Mouse (Mus musculus): ENCODE results near the gene Junb. TPM values are rescaled to one million over a fixed set of nuclear protein-coding genes. Genes with fewer than 3 reads are reported as not detected.
A peak's percentile ranks its signal among the peaks of the same experiment; 100 is the strongest.

Junb gene
- polyA plus RNA-seq, 1 experiment: 19.0 TPM

DNA sequence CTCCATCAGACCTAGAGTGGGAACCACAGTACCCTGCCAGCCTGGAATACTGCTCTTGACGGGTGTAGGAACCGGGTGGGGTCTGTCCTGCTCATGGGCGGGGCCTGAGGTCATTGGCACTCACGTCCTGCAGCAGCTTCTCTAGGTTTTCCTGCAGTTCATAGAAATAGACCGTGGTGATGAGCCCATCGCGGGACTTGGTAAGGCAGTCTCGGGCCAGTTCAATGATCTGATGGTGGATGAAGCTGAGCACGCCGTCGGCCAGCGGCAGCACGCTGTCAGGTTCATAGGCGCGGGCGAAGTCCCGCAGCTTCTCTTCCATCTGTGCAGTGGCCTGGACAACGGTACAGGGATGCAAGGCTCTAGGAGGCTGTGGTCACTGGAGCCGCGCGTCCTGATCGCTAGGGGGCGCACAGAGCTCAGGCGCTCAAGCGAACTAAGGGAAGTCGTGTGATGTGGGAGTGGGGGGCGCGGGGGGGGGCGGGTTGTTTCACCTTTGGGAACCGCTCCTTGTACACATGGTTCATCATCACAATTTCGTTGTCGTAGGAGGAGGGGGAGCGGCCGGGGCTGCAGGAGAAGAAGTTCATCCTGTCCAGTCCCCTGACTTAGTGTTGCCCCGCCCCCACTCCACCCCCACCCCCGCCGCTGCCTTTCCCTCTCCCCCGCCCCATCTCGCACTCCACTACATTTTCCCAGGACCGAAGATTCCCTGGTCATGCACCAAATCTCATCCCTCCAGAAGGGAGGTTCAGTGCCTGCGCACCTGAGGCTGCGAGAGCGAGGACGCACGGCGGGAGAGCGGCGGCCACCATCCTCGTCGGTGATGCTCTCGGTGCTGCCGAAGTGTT lies 49.8 kb downstream of the Junb start:
- TF ChIP-seq CTCF (IDR thresholded peaks at IDR 0.05; ENCODE audit: low read depth, low read length): peak; percentile 84
- TF ChIP-seq POLR2A (IDR thresholded peaks at IDR 0.05; ENCODE audit: insufficient read depth, low read length): no peak
- Histone ChIP-seq H3K36me3 (ENCODE audit: control insufficient read depth, insufficient read depth, low read length, poor library complexity, severe bottlenecking) (no peaks in the 10 kb centered on the region), H3K27ac (ENCODE audit: insufficient read depth, low read length) (no peak overlapping the region), H3K27me3 (ENCODE audit: control insufficient read depth, insufficient read depth, low read length, poor library complexity, severe bottlenecking) (no peaks in the 10 kb centered on the region), H3K4me3 (ENCODE audit: low read depth, low read length) (peak overlapping the region; percentile 63), H3K9me3 (replicated peaks; ENCODE audit: control insufficient read depth, insufficient read depth, low read length, poor library complexity, severe bottlenecking) (no peaks in the 10 kb centered on the region), H3K4me1 (ENCODE audit: control insufficient read depth, insufficient read depth, low read length) (no peaks in the 10 kb centered on the region), H3K9ac (ENCODE audit: low read depth, poor library complexity, severe bottlenecking) (peak overlapping the region; percentile 14; the same call in 1 of the 2 replicates)

- no peaks in the 10 kb centered on the region for H3K9me3 ChIP-seq (replicated peaks; ENCODE audit: control insufficient read depth, insufficient read depth, low read length, poor library complexity, severe bottlenecking)
- no peak for TF ChIP-seq EP300 (IDR thresholded peaks at IDR 0.05; ENCODE audit: insufficient read depth, low read depth, low read length)
- no peak for TF ChIP-seq POLR2A (IDR thresholded peaks at IDR 0.05; ENCODE audit: insufficient read depth, low read length)
- TF ChIP-seq CTCF (IDR thresholded peaks at IDR 0.05; ENCODE audit: low read depth, low read length): no peak
- no peaks in the 10 kb centered on the region for H3K4me1 ChIP-seq (ENCODE audit: control insufficient read depth, insufficient read depth, low read length)
- no peak overlapping the region for H3K27ac ChIP-seq (ENCODE audit: insufficient read depth, low read length)
- no peak overlapping the region for H3K4me3 ChIP-seq (ENCODE audit: low read depth, low read length)
- H3K9ac ChIP-seq (ENCODE audit: low read depth, poor library complexity, severe bottlenecking): no peak overlapping the region
- H3K27me3 ChIP-seq (ENCODE audit: control insufficient read depth, insufficient read depth, low read length, poor library complexity, severe bottlenecking): no peaks in the 10 kb centered on the region
- no peaks in the 10 kb centered on the region for H3K36me3 ChIP-seq (ENCODE audit: control insufficient read depth, insufficient read depth, low read length, poor library complexity, severe bottlenecking)
Measured at GRCm38 (mm10) chr8:84927513-84927912, 51.0 kb downstream of the Junb start.

GRCm38 (mm10) chr8:84925557-84925956 lies 53.0 kb downstream of the Junb start:
- TF ChIP-seq CTCF (IDR thresholded peaks at IDR 0.05; ENCODE audit: low read depth, low read length): no peak
- TF ChIP-seq POLR2A (IDR thresholded peaks at IDR 0.05; ENCODE audit: insufficient read depth, low read length): no peak
- TF ChIP-seq EP300 (IDR thresholded peaks at IDR 0.05; ENCODE audit: insufficient read depth, low read depth, low read length): no peak
- Histone ChIP-seq H3K27ac (ENCODE audit: insufficient read depth, low read length) (no peak overlapping the region), H3K4me3 (ENCODE audit: low read depth, low read length) (no peak overlapping the region), H3K9me3 (replicated peaks; ENCODE audit: control insufficient read depth, insufficient read depth, low read length, poor library complexity, severe bottlenecking) (no peaks in the 10 kb centered on the region), H3K27me3 (ENCODE audit: control insufficient read depth, insufficient read depth, low read length, poor library complexity, severe bottlenecking) (no peaks in the 10 kb centered on the region), H3K9ac (ENCODE audit: low read depth, poor library complexity, severe bottlenecking) (no peak overlapping the region), H3K36me3 (ENCODE audit: control insufficient read depth, insufficient read depth, low read length, poor library complexity, severe bottlenecking) (peaks cover 9% of the 10 kb centered on the region), H3K4me1 (ENCODE audit: control insufficient read depth, insufficient read depth, low read length) (no peaks in the 10 kb centered on the region)

Other genes starting within 250 kb of the Junb start
- gene Nfix, start 178.4 kb downstream of the Junb start, polyA plus RNA-seq (2011; ENCODE audit: insufficient read depth, insufficient read length, low read depth, missing spikeins): 1.2 and 1.8 TPM in 2 replicates
- gene Dand5, start 155.9 kb downstream of the Junb start, polyA plus RNA-seq (2011; ENCODE audit: insufficient read depth, insufficient read length, low read depth, missing spikeins): 2.5 and 3.1 TPM in 2 replicates
- gene Gadd45gip1, start 147.2 kb downstream of the Junb start, polyA plus RNA-seq (2011; ENCODE audit: insufficient read depth, insufficient read length, low read depth, missing spikeins): 19.5 and 20.5 TPM in 2 replicates
- 68.0 and 76.1 TPM in 2 replicates for gene Rad23a, start 138.1 kb downstream of the Junb start, polyA plus RNA-seq (2011; ENCODE audit: insufficient read depth, insufficient read length, low read depth, missing spikeins)
- 507 and 546 TPM in 2 replicates for gene Calr, start 131.8 kb downstream of the Junb start, polyA plus RNA-seq (2011; ENCODE audit: insufficient read depth, insufficient read length, low read depth, missing spikeins)
- 50.8 and 52.6 TPM in 2 replicates for gene Farsa, start 121.7 kb downstream of the Junb start, polyA plus RNA-seq (2011; ENCODE audit: insufficient read depth, insufficient read length, low read depth, missing spikeins)
- gene Syce2, start 106.6 kb downstream of the Junb start, polyA plus RNA-seq (2011; ENCODE audit: insufficient read depth, insufficient read length, low read depth, missing spikeins): 93.8 and 97.1 TPM in 2 replicates
- 72.5 and 78.5 TPM in 2 replicates for gene Gcdh, start 84.8 kb downstream of the Junb start, polyA plus RNA-seq (2011; ENCODE audit: insufficient read depth, insufficient read length, low read depth, missing spikeins)
- gene Klf1, start 76.8 kb downstream of the Junb start, polyA plus RNA-seq (2011; ENCODE audit: insufficient read depth, insufficient read length, low read depth, missing spikeins): not detected in 2 replicates
- gene Dnase2a, start 70.2 kb downstream of the Junb start, polyA plus RNA-seq (2011; ENCODE audit: insufficient read depth, insufficient read length, low read depth, missing spikeins): 27.5 and 30.9 TPM in 2 replicates
- gene Mast1, start 41.4 kb downstream of the Junb start, polyA plus RNA-seq (2011; ENCODE audit: insufficient read depth, insufficient read length, low read depth, missing spikeins): 0.73 and 1.5 TPM in 2 replicates
- gene Rtbdn, start 31.7 kb downstream of the Junb start, polyA plus RNA-seq (2011; ENCODE audit: insufficient read depth, insufficient read length, low read depth, missing spikeins): 0.38 TPM in 1 of 2 replicates, not detected in the other
- 4.9 TPM in 1 of 2 replicates, not detected in the other for gene Gm49661, start 9.3 kb downstream of the Junb start, polyA plus RNA-seq (2011; ENCODE audit: insufficient read depth, insufficient read length, low read depth, missing spikeins)
- 226 and 237 TPM in 2 replicates for gene Prdx2, start 9.1 kb downstream of the Junb start, polyA plus RNA-seq (2011; ENCODE audit: insufficient read depth, insufficient read length, low read depth, missing spikeins)
- gene Rnaseh2a, start 9.0 kb downstream of the Junb start, polyA plus RNA-seq (2011; ENCODE audit: insufficient read depth, insufficient read length, low read depth, missing spikeins): 79.2 and 88.1 TPM in 2 replicates
- gene Hook2, start 11.9 kb upstream of the Junb start, polyA plus RNA-seq (2011; ENCODE audit: insufficient read depth, insufficient read length, low read depth, missing spikeins): 41.5 and 41.8 TPM in 2 replicates
- gene Best2, start 35.8 kb upstream of the Junb start, polyA plus RNA-seq (2011; ENCODE audit: insufficient read depth, insufficient read length, low read depth, missing spikeins): 0.70 and 1.2 TPM in 2 replicates
- 170 and 171 TPM in 2 replicates for gene Asna1, start 46.6 kb upstream of the Junb start, polyA plus RNA-seq (2011; ENCODE audit: insufficient read depth, insufficient read length, low read depth, missing spikeins)
- gene Trir, start 48.1 kb upstream of the Junb start, polyA plus RNA-seq (2011; ENCODE audit: insufficient read depth, insufficient read length, low read depth, missing spikeins): 82.4 and 96.1 TPM in 2 replicates
- gene Tnpo2, start 58.2 kb upstream of the Junb start, polyA plus RNA-seq (2011; ENCODE audit: insufficient read depth, insufficient read length, low read depth, missing spikeins): 193 and 195 TPM in 2 replicates
- gene Fbxw9, start 81.3 kb upstream of the Junb start, polyA plus RNA-seq (2011; ENCODE audit: insufficient read depth, insufficient read length, low read depth, missing spikeins): 25.1 and 26.3 TPM in 2 replicates
- not detected in 2 replicates for gene Gm5741, start 89.3 kb upstream of the Junb start, polyA plus RNA-seq (2011; ENCODE audit: insufficient read depth, insufficient read length, low read depth, missing spikeins)
- 43.3 and 47.0 TPM in 2 replicates for gene Dhps, start 93.0 kb upstream of the Junb start, polyA plus RNA-seq (2011; ENCODE audit: insufficient read depth, insufficient read length, low read depth, missing spikeins)
- 82.5 and 105 TPM in 2 replicates for gene Wdr83os, start 102.0 kb upstream of the Junb start, polyA plus RNA-seq (2011; ENCODE audit: insufficient read depth, insufficient read length, low read depth, missing spikeins)
- 16.5 and 16.8 TPM in 2 replicates for gene Wdr83, start 102.6 kb upstream of the Junb start, polyA plus RNA-seq (2011; ENCODE audit: insufficient read depth, insufficient read length, low read depth, missing spikeins)
- gene Man2b1, start 104.6 kb upstream of the Junb start, polyA plus RNA-seq (2011; ENCODE audit: insufficient read depth, insufficient read length, low read depth, missing spikeins): 36.0 and 42.2 TPM in 2 replicates
- 2.0 and 2.2 TPM in 2 replicates for gene Zfp791, start 144.4 kb upstream of the Junb start, polyA plus RNA-seq (2011; ENCODE audit: insufficient read depth, insufficient read length, low read depth, missing spikeins)
- gene Cks1brt, start 173.2 kb upstream of the Junb start, polyA plus RNA-seq (2011; ENCODE audit: insufficient read depth, insufficient read length, low read depth, missing spikeins): 1.3 and 1.5 TPM in 2 replicates
- gene Olfr371, start 247.3 kb upstream of the Junb start, polyA plus RNA-seq (2011; ENCODE audit: insufficient read depth, insufficient read length, low read depth, missing spikeins): not detected in 2 replicates

All from ES-Bruce4 (cell line).